Mouse (Mus musculus) fibroblast of lung, adult 2 months (primary cell): Measurements from ENCODE around the gene Gnai1.
A peak's percentile ranks its signal among the peaks of the same experiment; 100 is the strongest.

Experiments used
- DNase-seq: peaks from one replicate; pipeline ENCODE4 v3.0.0-alpha.2; 2011; ENCODE audit warnings: low read depth

Gnai1 gene

DNA sequence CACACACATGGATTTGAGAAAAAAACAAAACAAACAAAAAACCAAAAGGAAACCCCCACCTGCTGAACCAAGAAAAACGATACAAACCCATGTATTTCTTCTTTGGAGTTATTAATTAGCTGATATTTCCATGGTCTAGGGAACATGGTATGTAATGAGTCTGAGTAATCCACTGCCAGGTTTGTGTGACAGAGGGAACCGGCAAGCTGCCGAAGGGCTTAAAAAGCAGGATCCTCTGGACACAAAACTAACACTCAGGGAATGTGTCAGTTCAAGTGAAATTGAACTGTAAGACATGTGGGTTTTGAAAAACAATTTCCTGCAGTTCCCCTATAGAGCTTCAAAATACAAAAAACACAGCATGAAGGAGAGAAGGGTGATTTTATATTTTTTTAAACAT, 72.1 kb downstream of the Gnai1 start:
- DNase-seq: no peak

DNA sequence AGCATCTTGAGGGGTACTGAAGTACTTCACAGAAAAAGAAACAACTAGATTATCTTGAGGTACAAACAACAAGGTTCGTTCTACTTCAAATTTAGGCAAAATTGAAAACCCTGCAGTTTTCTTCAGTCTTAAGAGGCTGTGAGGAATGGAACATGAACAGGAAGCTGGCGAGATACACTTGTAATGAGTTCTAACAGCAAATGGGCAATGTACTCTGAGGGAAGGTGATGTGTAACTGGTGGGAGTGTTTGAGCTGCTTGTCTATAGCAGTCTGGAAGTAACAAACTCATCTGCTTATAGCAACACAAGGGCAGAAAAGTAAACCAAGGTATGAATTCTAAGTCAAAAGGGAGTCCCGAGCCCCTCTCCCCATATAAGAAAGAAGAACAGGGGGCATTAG, 78.1 kb downstream of the Gnai1 start:
- DNase-seq: no peak

DNA sequence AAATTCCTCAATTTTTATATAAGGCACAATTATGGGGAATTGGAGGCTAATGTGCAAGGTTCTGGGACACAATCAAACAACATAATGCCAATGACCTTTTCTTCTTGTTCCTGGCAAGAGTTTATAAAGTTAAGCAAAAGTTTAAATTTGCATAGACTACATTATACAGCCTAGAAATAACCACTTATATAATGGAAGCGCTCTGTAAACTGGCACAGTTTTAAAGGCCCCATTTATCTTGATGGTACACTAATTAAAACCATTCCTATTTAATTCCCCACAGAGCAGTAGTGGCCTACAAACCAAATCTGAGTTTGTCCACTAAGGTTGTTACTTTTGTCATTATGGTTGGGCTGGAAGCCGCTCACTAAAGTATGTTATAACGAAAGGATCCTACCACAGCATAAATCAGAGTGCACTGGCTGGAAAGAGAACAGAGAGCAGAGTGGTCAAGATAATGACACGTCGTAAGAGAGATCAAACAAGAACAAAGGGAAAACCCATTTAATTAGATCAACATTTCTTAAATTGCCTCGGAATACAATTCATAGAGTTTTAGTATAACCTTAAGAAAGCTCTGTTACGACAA, 85.7 kb downstream of the Gnai1 start:
- no peak for DNase-seq

DNA sequence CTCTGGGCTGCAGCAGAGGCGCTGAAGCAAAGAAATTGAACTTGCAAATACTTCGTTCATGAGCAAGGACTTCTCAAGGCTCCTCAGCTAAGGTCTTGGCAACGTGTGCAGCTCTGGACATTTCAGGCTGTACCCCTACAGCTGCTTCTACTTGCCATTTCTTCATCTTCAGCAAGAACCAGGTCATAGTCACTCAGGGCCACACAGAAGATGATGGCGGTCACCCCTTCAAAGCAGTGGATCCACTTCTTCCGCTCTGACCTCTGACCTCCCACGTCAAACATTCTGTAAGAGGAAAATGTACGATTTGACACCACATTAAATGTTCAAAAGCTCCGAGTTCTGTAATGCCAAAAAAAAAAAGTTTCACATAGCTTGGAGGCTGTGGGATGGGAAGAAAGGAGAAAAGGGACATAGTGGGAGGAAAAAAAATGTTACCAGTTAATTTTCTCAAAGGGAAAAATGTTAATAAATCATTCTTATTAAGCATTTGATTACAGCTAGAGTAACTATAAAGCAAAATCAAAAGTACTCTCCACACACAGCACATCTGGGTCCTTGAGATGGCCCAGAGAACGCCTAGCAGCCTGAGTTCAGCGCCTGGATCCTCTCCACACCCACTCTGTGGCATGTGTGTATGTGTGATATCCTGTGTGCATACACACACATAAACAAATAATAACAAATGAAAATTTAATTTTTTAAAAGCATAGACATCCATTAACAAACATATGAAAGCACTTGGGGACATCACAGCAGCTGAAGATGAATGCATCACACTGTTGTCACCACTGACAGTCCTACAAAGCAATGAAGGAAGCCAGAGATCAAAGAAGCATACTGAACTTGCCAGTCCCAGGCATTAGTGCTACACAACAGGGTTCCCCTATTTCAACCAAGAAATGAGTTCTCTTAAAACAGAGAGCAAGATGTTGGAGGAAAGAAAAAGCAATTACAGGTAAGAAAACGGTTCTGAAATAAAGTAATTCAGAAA, 86.6 kb downstream of the Gnai1 start:
- DNase-seq: no peak

DNA sequence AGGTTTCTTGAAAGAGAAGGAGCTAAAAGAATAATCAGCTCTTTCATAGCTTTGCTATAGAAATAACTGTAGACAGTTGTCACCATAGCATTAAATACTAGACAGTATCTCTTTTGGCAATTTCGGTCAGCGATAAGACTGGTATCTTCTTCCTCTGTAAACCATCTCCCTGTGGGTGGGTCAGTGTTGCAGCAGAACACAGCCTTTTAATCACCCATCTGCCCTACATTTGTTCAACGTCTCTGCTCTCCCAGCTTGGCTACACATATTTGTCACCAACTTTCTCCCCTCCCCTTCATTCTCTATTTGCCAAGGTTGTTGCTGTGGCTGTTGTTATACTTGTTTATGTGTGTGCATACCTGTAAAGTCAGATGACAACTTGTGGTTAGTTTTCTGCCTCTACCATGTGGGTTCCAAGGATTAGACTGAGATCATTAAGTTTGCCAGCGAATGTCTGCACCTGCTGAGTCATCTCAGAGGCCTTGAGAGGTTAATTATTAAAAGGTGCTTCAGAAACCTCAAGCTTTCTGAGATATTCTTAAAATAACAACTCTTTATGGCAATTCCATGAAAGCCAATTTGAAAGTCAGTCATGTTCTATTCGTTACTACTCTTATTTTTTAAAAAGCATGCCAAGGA, 109.7 kb downstream of the Gnai1 start:
- peak; percentile 35 for DNase-seq

DNA sequence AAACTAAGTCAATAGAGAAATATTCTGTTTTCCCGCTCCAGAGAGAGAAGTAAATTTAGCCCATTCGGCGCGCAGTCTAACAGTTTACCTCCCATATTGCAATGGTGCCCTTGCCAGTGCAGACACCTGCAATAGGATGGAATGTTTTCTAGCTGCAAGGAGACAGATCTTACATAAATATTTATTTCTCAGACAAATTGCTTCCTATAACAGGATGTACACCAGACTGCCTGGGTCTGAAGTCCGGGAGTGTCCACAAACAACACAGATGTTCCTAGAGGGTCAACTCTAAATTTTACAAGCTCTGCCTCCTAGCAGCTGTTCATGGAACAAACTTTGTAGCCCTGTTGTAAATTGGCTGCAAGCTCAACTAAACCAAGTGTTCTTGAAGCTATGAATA, 111.0 kb downstream of the Gnai1 start:
- DNase-seq: no peak

DNA sequence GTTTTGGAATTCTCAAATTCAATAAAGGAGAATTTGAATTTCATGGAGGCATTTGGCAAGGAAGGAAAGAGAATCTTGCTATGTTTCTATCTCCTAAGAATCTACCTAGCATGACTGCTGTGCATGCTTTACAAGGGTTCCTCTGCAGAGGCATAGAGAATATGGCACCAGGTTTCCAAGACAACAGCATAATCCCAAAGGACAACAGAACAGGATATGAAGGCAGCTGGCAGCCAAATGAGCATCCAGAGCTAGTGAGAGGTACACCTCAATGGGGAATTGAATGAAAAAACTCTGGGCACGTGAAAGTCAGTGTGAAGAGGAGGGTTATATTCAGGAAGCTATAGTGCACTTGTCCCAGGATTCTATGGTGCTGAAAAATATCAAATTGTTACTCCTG, 130.8 kb downstream of the Gnai1 start:
- DNase-seq: no peak

DNA sequence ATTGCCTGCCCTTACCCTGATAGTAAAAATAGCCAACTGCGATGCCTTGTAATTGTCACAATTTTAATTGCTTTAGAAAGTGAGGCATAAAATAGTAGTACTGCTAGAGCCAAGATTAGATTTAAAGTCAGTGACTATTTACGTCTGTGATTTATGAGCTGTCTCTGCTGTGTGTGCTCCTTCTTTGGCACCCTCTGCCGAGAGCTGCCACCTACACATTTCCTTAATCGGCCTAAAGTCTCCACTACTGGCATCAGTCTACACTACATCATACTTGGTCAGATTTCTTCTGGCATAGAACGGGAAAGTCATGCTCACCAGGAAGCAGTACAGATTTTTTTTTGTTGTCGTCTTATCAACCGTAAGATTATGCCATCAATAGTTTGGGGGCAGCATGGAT, 131.3 kb downstream of the Gnai1 start:
- DNase-seq: no peak

DNA sequence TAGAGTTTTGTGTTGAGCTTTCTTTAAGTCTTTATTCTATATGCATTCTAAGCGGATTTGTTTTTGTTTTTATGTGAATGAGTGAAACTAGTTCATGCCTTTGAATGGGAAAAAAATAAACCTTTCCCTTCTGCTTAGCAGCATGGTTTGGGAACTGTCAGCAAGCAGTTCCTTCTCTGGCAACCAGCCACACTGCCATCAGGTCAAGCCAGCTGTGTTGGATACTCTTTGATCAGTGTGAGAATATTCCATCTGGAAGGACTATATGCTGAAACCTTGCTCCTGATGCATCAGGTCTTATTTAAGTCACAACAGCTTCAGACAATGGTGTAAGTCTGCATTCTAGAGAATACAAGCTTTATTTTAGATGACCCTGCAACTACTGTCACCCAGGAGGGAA, 139.3 kb downstream of the Gnai1 start:
- DNase-seq: no peak

DNA sequence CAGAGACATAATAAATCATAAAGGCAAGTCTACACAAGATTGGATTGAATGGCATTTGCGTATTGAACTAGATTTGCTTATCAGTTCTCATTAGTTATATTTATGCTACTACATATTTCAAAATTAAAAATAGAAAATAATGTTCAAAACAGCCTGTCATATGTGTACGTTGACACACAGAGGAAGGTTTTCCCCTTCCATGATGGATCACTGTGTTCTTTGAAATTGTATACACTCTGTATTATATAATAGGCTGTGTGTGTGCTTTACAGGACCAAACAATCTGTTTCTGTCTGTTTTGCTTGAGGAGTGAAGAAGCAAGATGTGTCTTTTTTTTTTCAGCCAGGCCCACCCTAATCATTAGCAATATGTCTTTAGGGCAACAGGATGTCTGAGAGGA, 141.9 kb downstream of the Gnai1 start:
- no peak for DNase-seq

DNA sequence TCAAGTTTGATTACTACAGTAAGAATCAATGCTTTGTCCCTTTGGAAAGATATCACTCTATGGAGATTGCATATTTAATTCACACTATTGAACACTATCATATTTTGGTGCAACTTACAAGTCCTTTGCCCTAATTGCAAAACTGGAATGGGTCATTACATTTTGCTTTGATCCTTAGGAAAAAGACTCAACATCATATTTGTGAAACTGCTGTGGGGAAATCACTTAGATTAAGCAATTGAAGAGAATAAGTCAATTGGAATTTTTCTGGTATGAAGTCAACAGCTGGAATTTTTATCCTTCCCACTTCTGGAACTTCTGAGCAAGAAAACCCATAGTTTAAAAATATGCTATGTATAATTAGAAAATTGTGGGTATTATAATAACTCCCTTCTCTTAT, 142.3 kb downstream of the Gnai1 start:
- no peak for DNase-seq
